Mouse (Mus musculus) ES-E14 (cell line): ENCODE results near the gene Srgn. TPM values are rescaled to one million over a fixed set of nuclear protein-coding genes. Genes with fewer than 3 reads are reported as not detected.

ENCODE experiments used
- DNase-seq: peaks from one replicate; pipeline ENCODE4 v3.0.0-alpha.2; 2013; ENCODE audit warnings: low read depth, low spot score
- H3K27ac ChIP-seq: 2 replicates; pipeline ENCODE4 v1.5.1; 2012; ENCODE audit warnings: low read depth, mild to moderate bottlenecking, low read length, moderate library complexity, mixed read lengths; ENCODE audit not compliant: poor library complexity, insufficient read depth, severe bottlenecking
- H3K36me3 ChIP-seq: 2 replicates; pipeline ENCODE4 v1.6.1; 2012; ENCODE audit warnings: mild to moderate bottlenecking, low read length, moderate library complexity, mixed read lengths; ENCODE audit not compliant: control insufficient read depth, poor library complexity, insufficient read depth, severe bottlenecking
- H3K4me1 ChIP-seq, 2 experiments: fragments of 150-350 bp in 1 of 2; sonication (generic) in 1 of 2; 2 replicates each; pipeline ENCODE4 v1.6.1; 2012; ENCODE audit warnings: low read length in 2 of 2, mild to moderate bottlenecking in 1 of 2, mixed read lengths in 1 of 2; ENCODE audit not compliant: control insufficient read depth in 2 of 2, insufficient read depth in 2 of 2, poor library complexity in 1 of 2
- H3K4me3 ChIP-seq, 2 experiments: fragments of 150-350 bp in 1 of 2; sonication (generic) in 1 of 2; 2 replicates each; pipeline ENCODE4 v1.5.1; 2012; ENCODE audit warnings: low read length in 2 of 2, low read depth in 1 of 2, mild to moderate bottlenecking in 1 of 2, mixed read lengths in 1 of 2; ENCODE audit not compliant: insufficient read depth in 1 of 2, poor library complexity in 1 of 2, severe bottlenecking in 1 of 2
- H3K9ac ChIP-seq: 2 replicates; pipeline ENCODE4 v1.6.1; 2012; ENCODE audit warnings: low read depth, mild to moderate bottlenecking, low read length, mixed read lengths; ENCODE audit not compliant: poor library complexity, insufficient read depth, severe bottlenecking
- H3K9me3 ChIP-seq: fragments of 150-350 bp; sonication (generic); 2 replicates; pipeline ENCODE4 v1.6.1; 2012; ENCODE audit warnings: low read depth, mild to moderate bottlenecking, low read length; ENCODE audit not compliant: control insufficient read depth, insufficient read depth
- CHD2 ChIP-seq: IDR thresholded peaks from 2 replicates; pipeline ENCODE4 v1.6.1; 2014; ENCODE audit warnings: mild to moderate bottlenecking, low read depth, low read length, inconsistent platforms
- HCFC1 ChIP-seq: IDR thresholded peaks from 2 replicates; pipeline ENCODE4 v1.6.1; 2012; ENCODE audit warnings: low read length, inconsistent platforms, borderline replicate concordance; ENCODE audit not compliant: insufficient read depth
- MAFK ChIP-seq: IDR thresholded peaks from 2 replicates; pipeline ENCODE4 v1.6.1; 2014; ENCODE audit warnings: mild to moderate bottlenecking, low read depth, low read length, inconsistent platforms; ENCODE audit not compliant: insufficient read depth
- ZC3H11A ChIP-seq: IDR thresholded peaks from 2 replicates; pipeline ENCODE4 v1.6.1; 2012; ENCODE audit warnings: low read depth, mild to moderate bottlenecking, inconsistent platforms, low read length, borderline replicate concordance
- ZNF384 ChIP-seq: IDR thresholded peaks from 2 replicates; pipeline ENCODE4 v1.6.1; 2012; ENCODE audit warnings: low read depth, low read length, inconsistent platforms
- in situ Hi-C, 2 experiments: fragments of 600-800 bp; cut with MboI; formaldehyde crosslinking; loops; one replicate each; pipeline ENCODE4 v1.15.1; 2025; ENCODE audit warnings: low sequenced_read_pairs in 2 of 2, inconsistent platforms in 1 of 2; ENCODE audit not compliant: unreplicated experiment in 2 of 2
- total RNA-seq: library from RNA; depleted of rRNA; stranded (reverse); fragments of 300-350 nt; gene quantifications from 2 replicates; pipeline ENCODE4 v1.2.3, GENCODE M21; 2012; rRNA removed

Srgn gene
- total RNA-seq, 1 experiment, result 33.6 TPM

- Histone ChIP-seq H3K4me3 (peak overlapping the region; percentile 84 to 98), H3K4me1 (peaks cover 6 to 14% of the 10 kb centered on the region in 2 experiments), H3K9me3 (no peaks in the 10 kb centered on the region), H3K9ac (peak overlapping the region; percentile 98), H3K27ac (peak overlapping the region; percentile 92; the same call in 1 of the 2 replicates), H3K36me3 (peaks cover 15% of the 10 kb centered on the region)
- in situ Hi-C loops, result no loop called here
- TF ChIP-seq ZNF384 (no peak), CHD2 (0 out of 2 replicates have a peak, but pooled peaks have one; percentile 8)
- DNase-seq, result no peak
Measured at GRCm38 (mm10) chr10:62450280-62450640, 77.0 kb downstream of the Srgn start.

- in situ Hi-C loops, result no loop called here
- H3K4me1 ChIP-seq, result peaks cover 6 to 14% of the 10 kb centered on the region in 2 experiments
- TF ChIP-seq CHD2 (0 out of 2 replicates have a peak, but pooled peaks have one; percentile 35), ZNF384 (no peak), MAFK (0 out of 2 replicates have a peak, but pooled peaks have one; percentile 5), HCFC1 (peak; percentile 84), ZC3H11A (no peak)
- DNase-seq, result peak; percentile 84
- H3K9ac ChIP-seq, result peak within 1 kb of the TSS; percentile 98
- no peaks in the 10 kb centered on the region for H3K9me3 ChIP-seq
- peaks cover 14% of the 10 kb centered on the region for H3K36me3 ChIP-seq
- peak within 1 kb of the TSS; percentile 84 to 98 for H3K4me3 ChIP-seq
- H3K27ac ChIP-seq, result peak within 1 kb of the TSS; percentile 92
Measured at GRCm38 (mm10) chr10:62449364-62450279, 77.6 kb downstream of the Srgn start, which contains the start of the genes 4930507D05Rik and Supv3l1. Gene 4930507D05Rik (plus strand): TSS chr10:62449489. Gene Supv3l1 (minus strand): TSS chr10:62449738.

Other genes starting within 250 kb of the Srgn start
- 18.8 and 22.6 TPM in 2 replicates for gene Hk1, start 147.5 kb downstream of the Srgn start, total RNA-seq
- 0.63 and 3.3 TPM in 2 replicates for gene Hkdc1, start 105.0 kb downstream of the Srgn start, total RNA-seq
- gene 4930507D05Rik, start 78.0 kb downstream of the Srgn start, total RNA-seq, result 1.4 and 1.5 TPM in 2 replicates
- 50.0 and 54.7 TPM in 2 replicates for gene Supv3l1, start 77.7 kb downstream of the Srgn start, total RNA-seq
- 21.7 and 32.1 TPM in 2 replicates for gene Vps26a, start 40.6 kb downstream of the Srgn start, total RNA-seq
- gene Kif1bp, start 51.0 kb upstream of the Srgn start, total RNA-seq, result 12.7 and 17.3 TPM in 2 replicates
- gene Ddx21, start 74.8 kb upstream of the Srgn start, total RNA-seq, result 164 and 185 TPM in 2 replicates
- gene Ddx50, start 123.8 kb upstream of the Srgn start, total RNA-seq, result 43.9 and 61.8 TPM in 2 replicates
- 0.76 and 1.1 TPM in 2 replicates for gene Stox1, start 198.7 kb upstream of the Srgn start, total RNA-seq